Mouse (Mus musculus) stomach, postnatal 0 days (tissue): ENCODE data around the gene Btbd9.

Source experiments
- CTCF ChIP-seq: IDR thresholded peaks from 2 replicates; pipeline ENCODE4 v1.5.1; 2016; ENCODE audit warnings: antibody characterized with exemption, low read depth, mild to moderate bottlenecking, moderate library complexity
- EP300 ChIP-seq: optimal IDR thresholded peaks from 2 replicates; pipeline ENCODE3; 2016; ENCODE audit warnings: antibody characterized with exemption

DNA sequence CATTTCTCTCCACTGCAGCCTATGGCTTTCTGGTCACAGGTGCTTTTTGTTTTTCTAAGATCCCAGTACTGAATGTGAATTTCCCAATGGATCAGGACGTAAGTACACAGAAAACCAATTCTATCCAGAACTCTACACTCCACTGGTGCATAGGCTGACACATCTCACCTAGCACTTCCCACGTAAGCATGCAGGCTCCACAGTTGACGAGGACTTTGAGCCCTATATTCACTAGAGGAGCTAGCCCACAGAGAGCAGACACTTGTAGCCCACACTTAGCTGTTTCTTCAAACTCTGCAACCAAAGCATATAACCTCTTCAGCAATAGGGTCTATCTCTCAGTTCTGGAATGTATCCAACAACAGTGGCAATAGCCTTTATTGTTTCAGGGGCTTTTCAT, 19.8 kb downstream of the Btbd9 start:
- no peak for TF ChIP-seq EP300
- no peak for TF ChIP-seq CTCF
